Mouse (Mus musculus) intestine, postnatal 0 days (tissue): ENCODE results near the gene Jam3. TPM values are rescaled to one million over a fixed set of nuclear protein-coding genes. Genes with fewer than 3 reads are reported as not detected.

Experiments
- ATAC-seq: fragments of 200-750 bp; cut with Nextera tagmentation; 2 replicates; pipeline ENCODE4 v1.8.0; 2017; ENCODE audit warnings: mild to moderate bottlenecking, moderate TSS enrichment, moderate library complexity
- H3K27ac ChIP-seq: fragments of 300-500 bp; sonication (generic); 2 replicates; pipeline ENCODE4 v1.5.1; 2014; ENCODE audit warnings: mild to moderate bottlenecking, low read depth, low read length, moderate library complexity
- H3K27me3 ChIP-seq: fragments of 300-500 bp; sonication (generic); replicated peaks from 2 replicates; pipeline ENCODE4 v1.6.1; 2014; ENCODE audit warnings: low read length, mixed read lengths; ENCODE audit not compliant: control insufficient read depth, insufficient read depth
- H3K36me3 ChIP-seq: fragments of 300-500 bp; sonication (generic); 2 replicates; pipeline ENCODE4 v1.6.1; 2014; ENCODE audit warnings: mild to moderate bottlenecking, moderate library complexity; ENCODE audit not compliant: control insufficient read depth, insufficient read depth
- H3K4me1 ChIP-seq: fragments of 300-500 bp; sonication (generic); replicated peaks from 2 replicates; pipeline ENCODE4 v1.6.1; 2014; ENCODE audit warnings: antibody characterized with exemption, low read length, mixed read lengths; ENCODE audit not compliant: control insufficient read depth, insufficient read depth
- H3K4me2 ChIP-seq: fragments of 300-500 bp; sonication (generic); replicated peaks from 2 replicates; pipeline ENCODE4 v1.6.1; 2014; ENCODE audit warnings: low read depth, mild to moderate bottlenecking, moderate library complexity
- H3K4me3 ChIP-seq: fragments of 300-500 bp; sonication (generic); 2 replicates; pipeline ENCODE4 v1.5.1; 2014; ENCODE audit warnings: low read depth, low read length
- H3K9ac ChIP-seq: fragments of 300-500 bp; sonication (generic); 2 replicates; pipeline ENCODE4 v1.6.1; 2014; ENCODE audit warnings: mild to moderate bottlenecking, low read depth, low read length
- H3K9me3 ChIP-seq: fragments of 300-500 bp; sonication (generic); 2 replicates; pipeline ENCODE4 v1.6.1; 2016; ENCODE audit warnings: mixed run types; ENCODE audit not compliant: control insufficient read depth
- CTCF ChIP-seq: sonication (generic); IDR thresholded peaks from 2 replicates; pipeline ENCODE4 v1.5.1; 2016; ENCODE audit warnings: low read depth, mild to moderate bottlenecking, control low read depth, antibody characterized with exemption, moderate library complexity
- WGBS: fragments of 180-500 bp; shearing (Covaris S2); extraction: QIAGEN DNeasy Blood & Tissue Kit; methylation state at CpG from one replicate; pipeline ENCODE4 v1.1.7; 2014; 5-methylcytosine and 5-hydroxymethylcytosine counted together
- polyA plus RNA-seq: library from polyadenylated mRNA; unstranded; fragments of >200 nt; fragmentation: Nextera tagmentation; extraction: Ambion mirVana; gene quantifications from 2 replicates; pipeline ENCODE4 v1.2.1, GENCODE M21; 2015

Gene Jam3
- polyA plus RNA-seq, 1 experiment from 2014 or later = 17.8 TPM

DNA sequence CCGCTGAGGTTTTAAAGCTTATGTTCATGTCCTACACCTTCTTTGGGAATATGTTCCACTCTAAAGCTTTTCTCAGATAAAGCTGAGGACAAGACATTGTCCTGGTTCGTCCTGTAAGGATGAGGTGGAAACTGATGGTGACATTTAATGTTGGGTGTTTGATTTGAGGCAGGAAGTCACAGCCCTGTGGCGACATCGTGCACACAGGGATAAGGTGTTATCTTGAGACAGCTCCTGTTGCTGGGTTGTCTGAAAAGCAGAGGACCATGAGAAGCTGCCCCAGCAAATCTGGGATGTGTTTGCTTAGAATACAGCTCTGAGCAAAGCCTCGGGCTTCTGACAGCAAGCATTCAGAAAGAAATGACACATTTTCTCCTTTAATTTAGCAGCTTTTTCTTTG is 69.0 kb downstream of the Jam3 start:
- Histone ChIP-seq H3K4me1 (no peaks in the 10 kb centered on the region), H3K9me3 (no peaks in the 10 kb centered on the region), H3K27ac (no peak overlapping the region), H3K9ac (no peak overlapping the region), H3K4me3 (no peak overlapping the region), H3K4me2 (no peak overlapping the region), H3K27me3 (no peaks in the 10 kb centered on the region), H3K36me3 (peaks cover 86% of the 10 kb centered on the region)
- ATAC-seq = no peak
- no peak for TF ChIP-seq CTCF
- 90% methylated on average over 5 of the region's 5 CpGs for WGBS

DNA sequence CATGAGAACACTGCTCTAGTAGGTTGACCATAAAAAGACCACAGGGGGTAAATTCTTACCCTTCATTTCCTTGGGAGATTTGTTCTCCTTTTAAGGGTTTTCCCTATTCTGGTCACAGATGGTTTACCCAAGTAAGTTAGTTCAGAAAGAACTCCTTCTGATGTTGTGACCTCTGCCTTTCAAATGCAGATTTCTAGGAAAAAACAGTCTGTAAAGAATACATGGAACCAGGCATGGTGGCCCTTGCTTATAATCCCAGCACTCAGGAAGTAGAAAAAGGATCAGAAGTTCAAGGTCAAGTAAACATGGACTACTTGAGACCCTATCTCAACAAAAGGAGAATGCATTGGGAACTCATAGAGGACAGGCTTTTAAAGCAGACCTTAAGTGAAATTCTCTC is 79.4 kb downstream of the Jam3 start:
- no peak overlapping the region for H3K27ac ChIP-seq
- TF ChIP-seq CTCF = no peak
- H3K4me2 ChIP-seq = no peak overlapping the region
- no peak for ATAC-seq
- no peak overlapping the region for H3K9ac ChIP-seq
- no peak overlapping the region for H3K4me3 ChIP-seq
- no peaks in the 10 kb centered on the region for H3K4me1 ChIP-seq
- H3K36me3 ChIP-seq = peaks cover 72% of the 10 kb centered on the region
- H3K27me3 ChIP-seq = no peaks in the 10 kb centered on the region
- H3K9me3 ChIP-seq = no peaks in the 10 kb centered on the region

DNA sequence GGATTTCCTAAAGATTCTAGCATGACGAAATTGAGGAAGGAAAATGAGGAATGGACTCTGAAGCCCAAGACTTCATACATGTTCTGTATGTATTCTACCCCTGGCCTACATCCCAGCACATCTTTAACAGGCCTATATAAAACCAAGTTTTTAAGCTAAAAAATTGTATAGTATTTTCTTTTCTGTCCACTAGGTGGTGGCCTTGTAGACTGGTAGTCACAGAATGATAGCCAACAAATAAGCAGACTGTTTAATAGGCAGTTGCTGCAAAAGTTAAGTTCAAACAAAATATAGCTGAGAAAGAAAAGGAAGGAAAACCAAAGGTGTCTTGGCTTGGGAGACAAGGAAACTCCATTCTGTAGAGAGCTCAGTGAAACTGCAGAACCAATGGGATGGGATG is 80.5 kb downstream of the Jam3 start:
- Histone ChIP-seq H3K4me2 (no peak overlapping the region), H3K4me1 (no peaks in the 10 kb centered on the region), H3K36me3 (peaks cover 78% of the 10 kb centered on the region), H3K27ac (no peak overlapping the region), H3K9ac (no peak overlapping the region), H3K9me3 (no peaks in the 10 kb centered on the region), H3K4me3 (no peak overlapping the region), H3K27me3 (no peaks in the 10 kb centered on the region)
- no peak for ATAC-seq
- 83% methylated on average over 1 of the region's 1 CpGs for WGBS
- TF ChIP-seq CTCF = peak; percentile 56

DNA sequence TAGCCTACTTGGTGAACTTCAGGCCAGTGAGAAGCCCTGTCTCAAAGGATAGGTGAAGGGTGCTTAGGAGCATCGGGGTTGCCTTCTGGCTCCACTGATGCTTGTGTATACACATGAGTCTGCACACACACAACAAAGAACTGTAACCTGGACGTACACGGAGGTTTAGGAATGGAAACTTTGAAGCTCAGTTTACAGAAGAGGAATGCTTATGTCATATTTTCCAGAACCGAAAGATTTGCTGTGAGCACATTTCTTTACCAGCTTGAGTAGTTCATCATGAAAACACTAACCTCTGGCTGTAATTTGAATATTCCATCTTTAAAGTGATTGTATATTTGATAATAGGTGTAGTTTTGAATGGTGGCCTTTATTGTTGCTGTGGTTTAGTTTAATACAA is 84.3 kb downstream of the Jam3 start:
- H3K27me3 ChIP-seq = no peaks in the 10 kb centered on the region
- ATAC-seq = no peak

DNA sequence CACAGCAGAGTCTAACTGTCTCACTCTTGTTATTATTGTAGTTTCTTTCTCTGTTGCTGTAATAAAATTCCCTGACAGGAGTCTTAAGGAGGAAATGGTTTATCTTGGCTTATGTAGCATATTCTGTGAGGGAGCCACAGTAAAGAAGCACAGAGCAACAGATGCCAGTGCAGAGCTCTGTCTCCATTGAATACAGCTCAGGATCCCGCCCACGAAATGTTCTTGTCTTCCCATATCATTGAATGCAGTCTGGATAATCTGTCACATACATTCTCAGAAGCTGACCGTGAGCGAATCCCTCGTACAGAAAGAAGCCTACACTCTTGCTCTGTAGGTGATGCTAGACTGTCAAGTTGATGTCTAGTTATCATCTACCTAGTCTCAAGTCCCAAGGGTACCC is 96.9 kb downstream of the Jam3 start:
- Histone ChIP-seq H3K4me3 (no peak overlapping the region), H3K27ac (no peak overlapping the region), H3K9me3 (no peaks in the 10 kb centered on the region), H3K4me1 (no peaks in the 10 kb centered on the region), H3K36me3 (peaks cover 60% of the 10 kb centered on the region), H3K27me3 (no peaks in the 10 kb centered on the region), H3K9ac (no peak overlapping the region), H3K4me2 (no peak overlapping the region)
- ATAC-seq = no peak
- TF ChIP-seq CTCF = no peak
- WGBS = 92% methylated on average over 5 of the region's 5 CpGs

More for the DNA sequence above, 84.3 kb downstream of the Jam3 start:
- Histone ChIP-seq H3K9ac (no peak overlapping the region), H3K4me1 (no peaks in the 10 kb centered on the region), H3K4me3 (no peak overlapping the region), H3K4me2 (no peak overlapping the region), H3K27ac (no peak overlapping the region), H3K9me3 (no peaks in the 10 kb centered on the region), H3K36me3 (peaks cover 77% of the 10 kb centered on the region)
- WGBS = 85% methylated on average over 4 of the region's 4 CpGs
- TF ChIP-seq CTCF = no peak

DNA sequence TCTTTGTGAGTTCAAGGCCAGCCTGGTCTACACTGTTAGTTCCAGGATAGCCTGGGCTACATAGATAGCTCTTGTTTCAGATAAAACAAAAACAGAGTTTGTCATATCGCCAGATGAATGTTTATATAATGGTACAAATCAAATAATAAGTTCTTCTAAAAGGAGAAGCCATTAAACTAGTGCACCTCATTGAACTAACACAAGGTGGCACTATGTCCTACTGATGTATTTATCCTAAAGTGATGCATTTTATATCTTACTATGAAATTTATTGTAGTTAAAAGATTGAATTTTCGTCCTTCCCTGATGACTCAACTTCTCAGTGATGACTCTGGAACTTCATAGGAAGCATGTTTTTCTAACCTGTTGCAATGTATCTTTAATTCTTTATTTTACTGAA is 105.7 kb downstream of the Jam3 start:
- H3K4me2 ChIP-seq = no peak overlapping the region
- TF ChIP-seq CTCF = peak; percentile 50
- H3K9ac ChIP-seq = no peak overlapping the region
- no peaks in the 10 kb centered on the region for H3K9me3 ChIP-seq
- no peaks in the 10 kb centered on the region; the same call in 1 of the 2 replicates for H3K4me1 ChIP-seq
- H3K4me3 ChIP-seq = no peak overlapping the region
- WGBS = 90% methylated on average over 2 of the region's 2 CpGs
- no peak overlapping the region for H3K27ac ChIP-seq
- no peak for ATAC-seq
- peaks cover 68% of the 10 kb centered on the region for H3K36me3 ChIP-seq
- H3K27me3 ChIP-seq = no peaks in the 10 kb centered on the region

Other genes with a start within 250 kb of the Jam3 start
- not detected in 2 replicates for gene Gm1110, start 232.3 kb downstream of the Jam3 start, polyA plus RNA-seq
- 19.0 and 22.2 TPM in 2 replicates for gene Acad8, start 155.9 kb downstream of the Jam3 start, polyA plus RNA-seq
- gene Thyn1, start 155.7 kb downstream of the Jam3 start, polyA plus RNA-seq = 59.7 and 62.7 TPM in 2 replicates
- 22.2 and 22.4 TPM in 2 replicates for gene Vps26b, start 125.4 kb downstream of the Jam3 start, polyA plus RNA-seq
- 9.0 and 10.8 TPM in 2 replicates for gene Ncapd3, start 125.2 kb downstream of the Jam3 start, polyA plus RNA-seq
- 3.6 and 3.9 TPM in 2 replicates for gene Igsf9b, start 143.8 kb upstream of the Jam3 start, polyA plus RNA-seq
- not detected in 2 replicates for gene Spata19, start 241.4 kb upstream of the Jam3 start, polyA plus RNA-seq